Mouse (Mus musculus): Measurements from ENCODE around the gene Klk11.

The Klk11 gene

GRCm38 (mm10) chr7:43774364-43774763, at the start of gene Klk11:
TSS of gene Klk11 (plus strand) at chr7:43774604.
- no peak for DNase-seq (ENCODE audit: inconsistent ontology term)

GRCm38 (mm10) chr7:43747788-43748187, 26.6 kb upstream of the Klk11 start:
- peak; percentile 1 for DNase-seq (ENCODE audit: inconsistent ontology term)

- DNase-seq (ENCODE audit: inconsistent ontology term) = no peak
Measured at GRCm38 (mm10) chr7:43752806-43753205, 21.6 kb upstream of the Klk11 start.

- no peak for DNase-seq (ENCODE audit: inconsistent ontology term)
Measured at GRCm38 (mm10) chr7:43766484-43766883, 7.9 kb upstream of the Klk11 start.

GRCm38 (mm10) chr7:43768597-43768996, 5.8 kb upstream of the Klk11 start, which contains the start of gene Klk12:
TSS of gene Klk12 (plus strand) at chr7:43768897.
- DNase-seq (ENCODE audit: inconsistent ontology term) = no peak

- no peak for DNase-seq (ENCODE audit: inconsistent ontology term)
Measured at GRCm38 (mm10) chr7:43769636-43770035, 4.8 kb upstream of the Klk11 start.

GRCm38 (mm10) chr7:43770701-43771100, 3.7 kb upstream of the Klk11 start:
- DNase-seq (ENCODE audit: inconsistent ontology term) = no peak

GRCm38 (mm10) chr7:43771916-43772315, 2.5 kb upstream of the Klk11 start:
- DNase-seq (ENCODE audit: inconsistent ontology term) = no peak

- DNase-seq (ENCODE audit: inconsistent ontology term) = no peak
Measured at GRCm38 (mm10) chr7:43772901-43773300, 1.5 kb upstream of the Klk11 start.

- no peak for DNase-seq (ENCODE audit: inconsistent ontology term)
Measured at GRCm38 (mm10) chr7:43774802-43775201, 398 bp downstream of the Klk11 start.

GRCm38 (mm10) chr7:43775311-43776057, 1.1 kb downstream of the Klk11 start:
- no peak for DNase-seq (ENCODE audit: inconsistent ontology term)

- no peak for DNase-seq (ENCODE audit: inconsistent ontology term)
Measured at GRCm38 (mm10) chr7:43776506-43776905, 2.1 kb downstream of the Klk11 start.

GRCm38 (mm10) chr7:43777423-43777822, 3.0 kb downstream of the Klk11 start:
- DNase-seq (ENCODE audit: inconsistent ontology term) = no peak

GRCm38 (mm10) chr7:43778176-43778970, 4.0 kb downstream of the Klk11 start:
- no peak for DNase-seq (ENCODE audit: inconsistent ontology term)

GRCm38 (mm10) chr7:43780241-43780640, 5.8 kb downstream of the Klk11 start:
- no peak for DNase-seq (ENCODE audit: inconsistent ontology term)

GRCm38 (mm10) chr7:43780746-43781145, 6.3 kb downstream of the Klk11 start, which contains the start of gene Klk10:
TSS of gene Klk10 (plus strand) at chr7:43781035.
- DNase-seq (ENCODE audit: inconsistent ontology term) = peak; percentile 29

- no peak for DNase-seq (ENCODE audit: inconsistent ontology term)
Measured at GRCm38 (mm10) chr7:43781541-43781940, 7.1 kb downstream of the Klk11 start.

GRCm38 (mm10) chr7:43782275-43783265, 8.2 kb downstream of the Klk11 start:
- DNase-seq (ENCODE audit: inconsistent ontology term) = peak; percentile 75

GRCm38 (mm10) chr7:43785286-43785685, 10.9 kb downstream of the Klk11 start:
- peak; percentile 38 for DNase-seq (ENCODE audit: inconsistent ontology term)

- DNase-seq (ENCODE audit: inconsistent ontology term) = peak; percentile 94
Measured at GRCm38 (mm10) chr7:43788096-43788495, 13.7 kb downstream of the Klk11 start.

GRCm38 (mm10) chr7:43789295-43789694, 14.9 kb downstream of the Klk11 start:
- DNase-seq (ENCODE audit: inconsistent ontology term) = no peak

GRCm38 (mm10) chr7:43791591-43791990, 17.2 kb downstream of the Klk11 start, which contains the start of gene Klk9:
TSS of gene Klk9 (plus strand) at chr7:43791891.
- DNase-seq (ENCODE audit: inconsistent ontology term) = no peak

All from Muller cell, postnatal 12 days (primary cell).